Mouse (Mus musculus): ENCODE measurements around the gene Qpct. TPM values are rescaled to one million over a fixed set of nuclear protein-coding genes. Genes with fewer than 3 reads are reported as not detected.
A peak's percentile ranks its signal among the peaks of the same experiment; 100 is the strongest.

The Qpct gene
- polyA plus RNA-seq, 1 experiment from 2014 or later, result 51.7 TPM

DNA sequence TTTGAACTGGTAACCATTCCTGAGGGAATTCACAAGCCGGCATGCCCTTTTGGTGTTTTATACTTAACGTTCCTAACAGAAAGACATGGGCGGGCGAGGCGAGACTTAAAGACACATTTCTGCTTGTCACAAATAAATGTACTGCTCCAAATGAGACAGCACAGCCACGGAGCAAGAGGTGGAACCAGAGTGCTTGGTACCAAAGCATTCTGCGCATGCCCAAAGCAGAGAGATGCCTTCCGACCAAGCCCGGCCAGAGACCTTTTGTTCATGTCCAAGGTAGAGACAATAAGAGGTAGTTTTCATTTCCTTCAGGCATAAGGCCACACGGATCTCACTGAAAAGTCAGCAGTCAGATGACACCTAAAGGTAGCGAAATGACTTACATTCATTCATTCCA lies 20.2 kb downstream of the Qpct start:
- Histone ChIP-seq H3K9ac (no peak overlapping the region), H3K4me3 (no peak overlapping the region), H3K9me3 (replicated peaks) (no peaks in the 10 kb centered on the region), H3K4me1 (replicated peaks) (no peaks in the 10 kb centered on the region), H3K36me3 (no peaks in the 10 kb centered on the region), H3K27ac (ENCODE audit: poor library complexity, severe bottlenecking) (no peak overlapping the region), H3K27me3 (replicated peaks) (no peaks in the 10 kb centered on the region), H3K4me2 (no peak overlapping the region)
- ATAC-seq (ENCODE audit: insufficient number of reproducible peaks, low FRiP score), result no peak
- WGBS, result 80% methylated on average over 11 of the region's 11 CpGs

DNA sequence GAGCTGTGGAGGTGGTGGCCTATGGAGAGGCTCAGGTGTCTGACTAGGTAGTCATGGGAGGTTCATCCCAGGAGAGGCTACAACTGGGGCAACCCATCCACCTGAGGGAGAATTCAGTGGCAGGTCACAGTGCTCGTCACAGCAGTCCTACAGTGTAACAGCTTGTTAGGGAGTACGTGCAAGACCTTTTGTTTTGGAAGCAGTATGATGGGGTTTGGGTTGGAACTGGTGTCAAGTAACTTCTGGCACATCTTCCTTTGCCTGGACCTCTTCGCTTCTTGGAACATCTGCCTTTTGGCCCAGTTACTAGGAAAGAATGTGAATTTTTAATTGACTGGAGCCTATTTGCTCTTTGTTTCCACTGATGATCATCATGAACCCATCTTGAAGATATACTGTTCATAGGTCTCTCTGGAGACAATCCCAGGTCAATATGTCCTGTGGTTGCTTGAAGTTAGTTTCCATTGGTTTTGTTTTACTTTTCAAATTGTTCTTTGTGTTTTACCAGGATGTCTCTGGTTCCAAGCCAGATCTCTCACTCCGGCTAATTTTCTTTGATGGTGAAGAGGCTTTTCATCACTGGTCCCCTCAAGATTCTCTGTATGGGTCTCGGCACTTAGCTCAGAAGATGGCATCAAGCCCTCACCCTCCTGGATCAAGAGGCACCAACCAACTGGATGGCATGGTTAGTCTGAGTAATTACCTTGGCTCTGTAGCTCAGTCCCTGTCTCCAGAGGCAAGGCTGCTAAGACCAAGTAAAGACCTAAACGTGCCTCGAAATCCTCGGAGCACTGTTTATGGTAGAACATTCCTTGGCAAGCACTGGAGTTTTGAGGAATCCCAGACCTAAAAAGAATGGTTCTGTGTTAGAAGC lies 25.5 kb downstream of the Qpct start:
- Histone ChIP-seq H3K4me2 (no peak overlapping the region), H3K27ac (ENCODE audit: poor library complexity, severe bottlenecking) (no peak overlapping the region), H3K4me1 (replicated peaks) (no peaks in the 10 kb centered on the region), H3K9me3 (replicated peaks) (no peaks in the 10 kb centered on the region), H3K4me3 (no peak overlapping the region), H3K9ac (no peak overlapping the region), H3K36me3 (0 out of 2 replicates have a peak, but pooled peaks cover 5% of the 10 kb centered on the region), H3K27me3 (replicated peaks) (no peaks in the 10 kb centered on the region)
- 77% methylated on average over 8 of the region's 8 CpGs for WGBS
- no peak for ATAC-seq (ENCODE audit: insufficient number of reproducible peaks, low FRiP score)

DNA sequence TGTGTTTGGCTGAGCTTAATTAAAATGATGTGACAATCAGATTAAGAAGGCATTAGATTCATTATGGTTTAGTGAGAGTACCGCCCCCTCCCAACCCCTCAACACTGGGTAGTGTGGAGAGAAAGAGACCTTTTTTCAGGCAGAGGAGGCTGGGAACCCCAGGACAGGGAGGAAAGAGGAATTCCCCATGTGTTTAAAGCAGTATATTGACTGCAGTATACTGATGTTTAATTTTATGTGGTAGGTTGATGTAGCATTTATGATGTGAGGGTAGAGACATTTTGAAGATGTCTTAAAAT lies 26.1 kb downstream of the Qpct start:
- Histone ChIP-seq H3K4me2 (no peak overlapping the region), H3K27ac (ENCODE audit: poor library complexity, severe bottlenecking) (no peak overlapping the region), H3K9ac (no peak overlapping the region), H3K27me3 (replicated peaks) (no peaks in the 10 kb centered on the region), H3K4me1 (replicated peaks) (no peaks in the 10 kb centered on the region), H3K4me3 (no peak overlapping the region), H3K9me3 (replicated peaks) (no peaks in the 10 kb centered on the region), H3K36me3 (0 out of 2 replicates have a peak, but pooled peaks cover 5% of the 10 kb centered on the region)
- 75% methylated on average over 1 of the region's 1 CpGs for WGBS
- no peak for ATAC-seq (ENCODE audit: insufficient number of reproducible peaks, low FRiP score)

DNA sequence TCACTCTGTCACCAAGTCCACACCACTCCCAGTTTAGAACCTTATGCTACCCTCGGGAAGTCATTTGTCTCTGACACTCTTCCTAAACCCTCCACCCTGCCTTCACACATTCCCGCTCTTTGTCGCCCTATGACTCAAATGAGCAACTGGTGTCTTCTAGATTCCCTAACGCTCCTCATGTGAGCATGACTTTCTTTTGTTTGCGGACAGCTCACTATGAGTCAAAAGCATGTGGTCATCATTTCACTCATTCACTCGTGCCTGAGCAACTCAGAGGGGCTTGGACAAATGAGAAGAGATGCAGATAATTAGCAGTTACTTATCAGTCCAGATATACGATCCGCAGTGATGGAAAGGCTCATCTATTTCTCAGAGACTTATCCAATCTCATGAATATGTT lies 26.5 kb downstream of the Qpct start:
- no peak for ATAC-seq (ENCODE audit: insufficient number of reproducible peaks, low FRiP score)
- WGBS, result 76% methylated on average over 8 of the region's 8 CpGs
- no peak overlapping the region for H3K4me2 ChIP-seq
- H3K9ac ChIP-seq, result no peak overlapping the region
- no peaks in the 10 kb centered on the region for H3K27me3 ChIP-seq (replicated peaks)
- no peaks in the 10 kb centered on the region for H3K4me1 ChIP-seq (replicated peaks)
- H3K9me3 ChIP-seq (replicated peaks), result no peaks in the 10 kb centered on the region
- H3K27ac ChIP-seq (ENCODE audit: poor library complexity, severe bottlenecking), result no peak overlapping the region
- H3K36me3 ChIP-seq, result 0 out of 2 replicates have a peak, but pooled peaks cover 5% of the 10 kb centered on the region
- no peak overlapping the region for H3K4me3 ChIP-seq

DNA sequence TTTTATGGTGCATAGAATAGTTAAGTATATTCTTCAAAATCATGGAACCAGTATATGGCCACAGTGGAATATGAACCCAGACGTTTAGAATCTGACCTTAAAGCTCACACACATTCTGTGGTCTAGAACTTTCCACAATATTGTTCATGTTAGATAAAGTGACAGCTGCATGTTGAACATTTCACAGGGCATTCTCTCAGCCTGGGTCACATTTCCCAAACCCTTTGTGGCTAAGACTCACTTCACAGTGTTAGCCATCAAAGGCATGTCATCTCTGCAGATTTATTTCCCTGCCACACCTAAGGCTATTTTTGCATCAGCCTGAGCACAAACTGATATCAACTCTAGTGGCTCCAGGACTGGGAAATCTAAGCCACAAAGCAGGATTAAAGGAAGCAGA lies 40.0 kb downstream of the Qpct start:
- 22% methylated on average over 1 of the region's 1 CpGs for WGBS
- ATAC-seq (ENCODE audit: insufficient number of reproducible peaks, low FRiP score), result no peak
- Histone ChIP-seq H3K36me3 (no peaks in the 10 kb centered on the region), H3K9ac (no peak overlapping the region), H3K27ac (ENCODE audit: poor library complexity, severe bottlenecking) (peak overlapping the region; percentile 66; the same call in 1 of the 2 replicates), H3K4me3 (no peak overlapping the region), H3K4me1 (replicated peaks) (peaks cover 21% of the 10 kb centered on the region), H3K4me2 (no peak overlapping the region), H3K27me3 (replicated peaks) (no peaks in the 10 kb centered on the region), H3K9me3 (replicated peaks) (0 out of 2 replicates have a peak, but pooled peaks cover 2% of the 10 kb centered on the region)

DNA sequence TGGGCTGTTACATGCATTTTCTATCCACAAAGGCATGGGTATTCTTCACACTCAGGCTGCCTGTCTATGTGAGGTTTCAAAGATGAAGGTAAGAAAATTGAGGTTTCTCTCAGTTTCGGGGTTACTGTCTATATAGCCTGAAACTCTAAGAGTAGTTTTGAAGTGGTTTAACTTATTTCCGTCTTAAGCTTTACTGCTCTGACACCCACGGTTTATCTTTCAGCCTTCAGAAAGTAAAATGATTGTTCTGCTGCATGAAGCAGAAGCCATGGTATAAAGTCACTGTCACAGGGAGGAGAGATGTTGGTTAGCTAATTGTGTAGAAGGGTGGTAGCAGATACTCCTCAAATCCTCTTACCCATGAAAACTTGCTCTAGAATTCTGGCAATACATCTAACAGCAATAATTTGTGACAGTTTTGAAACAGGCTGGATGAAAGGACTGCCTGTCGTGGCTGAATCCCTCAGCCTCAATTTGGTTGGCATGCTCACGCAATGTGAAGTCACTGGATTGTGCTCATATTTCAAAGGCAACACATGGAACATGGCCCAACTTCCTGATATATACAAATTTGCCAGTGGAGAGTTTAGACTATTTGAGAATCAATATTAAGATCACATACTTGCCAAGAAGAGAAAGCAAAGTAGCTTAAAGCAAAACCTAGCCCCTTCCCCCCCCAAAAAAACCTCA lies 41.7 kb downstream of the Qpct start:
- no peak for ATAC-seq (ENCODE audit: insufficient number of reproducible peaks, low FRiP score)
- H3K4me2 ChIP-seq, result no peak overlapping the region
- H3K4me3 ChIP-seq, result no peak overlapping the region
- no peak overlapping the region for H3K9ac ChIP-seq
- no peaks in the 10 kb centered on the region for H3K36me3 ChIP-seq
- H3K9me3 ChIP-seq (replicated peaks), result 0 out of 2 replicates have a peak, but pooled peaks cover 3% of the 10 kb centered on the region
- peaks cover 21% of the 10 kb centered on the region for H3K4me1 ChIP-seq (replicated peaks)
- no peaks in the 10 kb centered on the region for H3K27me3 ChIP-seq (replicated peaks)
- no peak overlapping the region for H3K27ac ChIP-seq (ENCODE audit: poor library complexity, severe bottlenecking)
- 70% methylated on average over 5 of the region's 5 CpGs for WGBS

DNA sequence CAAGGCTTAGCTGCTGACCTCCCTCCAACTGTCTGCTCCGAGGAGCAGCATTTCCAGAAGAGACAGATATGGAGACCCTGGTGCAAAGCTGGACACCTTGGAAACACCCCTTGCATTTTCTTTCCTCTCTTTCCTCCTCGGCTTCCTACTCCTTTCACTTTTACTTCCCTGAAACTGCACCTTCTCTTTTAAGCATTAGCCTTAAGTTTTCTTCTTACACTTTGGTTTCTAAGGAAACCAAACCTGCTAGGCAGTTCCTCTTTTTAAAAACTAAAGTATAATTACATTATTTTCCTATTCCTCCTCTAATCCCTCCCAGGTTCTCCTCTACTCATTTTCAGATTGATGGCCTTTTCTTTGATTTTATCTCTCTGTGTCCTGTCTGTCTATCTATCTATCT lies 43.9 kb downstream of the Qpct start:
- Histone ChIP-seq H3K27me3 (replicated peaks) (no peaks in the 10 kb centered on the region), H3K9ac (no peak overlapping the region), H3K4me2 (no peak overlapping the region), H3K9me3 (replicated peaks) (0 out of 2 replicates have a peak, but pooled peaks cover 3% of the 10 kb centered on the region), H3K27ac (ENCODE audit: poor library complexity, severe bottlenecking) (no peak overlapping the region), H3K36me3 (no peaks in the 10 kb centered on the region), H3K4me1 (replicated peaks) (peaks cover 21% of the 10 kb centered on the region), H3K4me3 (no peak overlapping the region)
- ATAC-seq (ENCODE audit: insufficient number of reproducible peaks, low FRiP score), result no peak
- 75% methylated on average over 2 of the region's 2 CpGs for whole genome bisulfite sequencing

DNA sequence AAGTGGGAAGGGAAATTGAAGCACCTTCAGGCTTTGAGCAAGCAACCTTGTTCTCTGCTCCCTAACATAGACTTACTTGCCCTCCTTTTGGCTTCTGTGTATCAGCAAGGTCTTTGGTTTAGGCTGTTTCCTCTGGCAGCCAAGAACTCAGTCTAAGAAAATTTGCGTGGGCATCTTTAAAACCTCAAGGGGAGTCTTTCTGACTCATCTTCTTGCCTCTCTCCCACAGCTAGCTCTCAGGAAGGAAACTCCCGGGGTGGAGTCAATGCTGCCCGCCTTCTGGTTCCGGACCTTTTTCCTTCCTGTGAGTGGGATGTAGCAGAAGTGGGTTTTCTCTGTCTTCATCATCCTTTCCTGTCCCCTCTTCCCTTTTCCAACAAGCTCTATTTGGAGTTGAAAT lies 48.2 kb downstream of the Qpct start:
- H3K9ac ChIP-seq, result no peak overlapping the region
- no peak overlapping the region for H3K27ac ChIP-seq (ENCODE audit: poor library complexity, severe bottlenecking)
- no peaks in the 10 kb centered on the region for H3K27me3 ChIP-seq (replicated peaks)
- ATAC-seq (ENCODE audit: insufficient number of reproducible peaks, low FRiP score), result no peak
- H3K4me1 ChIP-seq (replicated peaks), result 0 out of 2 replicates have a peak, but pooled peaks cover 2% of the 10 kb centered on the region
- 0 out of 2 replicates have a peak, but pooled peaks cover 3% of the 10 kb centered on the region for H3K9me3 ChIP-seq (replicated peaks)
- no peak overlapping the region for H3K4me3 ChIP-seq
- H3K4me2 ChIP-seq, result no peak overlapping the region
- 56% methylated on average over 4 of the region's 4 CpGs for WGBS
- no peaks in the 10 kb centered on the region for H3K36me3 ChIP-seq

DNA sequence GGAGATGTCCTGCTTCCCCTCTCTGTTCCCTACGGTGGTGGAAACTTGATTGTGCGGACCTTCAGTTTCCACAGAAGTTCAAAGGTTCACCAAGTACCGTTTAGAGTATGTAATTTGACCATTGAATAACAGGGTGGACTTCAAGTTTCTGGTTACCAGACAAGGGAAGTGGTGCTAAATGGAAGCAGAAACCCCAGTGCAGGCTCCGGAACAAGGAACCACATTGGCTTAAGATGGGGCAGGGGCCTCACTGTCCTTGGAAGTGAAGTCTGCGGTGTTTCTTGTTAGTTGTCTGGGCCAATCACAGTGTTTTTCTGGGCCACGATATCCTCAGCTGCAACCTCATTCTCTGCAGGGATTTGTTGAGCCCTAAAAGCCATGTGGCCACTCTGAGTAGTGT lies 56.5 kb downstream of the Qpct start:
- H3K36me3 ChIP-seq, result no peaks in the 10 kb centered on the region
- no peak overlapping the region for H3K4me2 ChIP-seq
- H3K27me3 ChIP-seq (replicated peaks), result no peaks in the 10 kb centered on the region
- ATAC-seq (ENCODE audit: insufficient number of reproducible peaks, low FRiP score), result no peak
- 0 out of 2 replicates have a peak, but pooled peaks cover 2% of the 10 kb centered on the region for H3K4me1 ChIP-seq (replicated peaks)
- WGBS, result 74% methylated on average over 6 of the region's 6 CpGs
- no peak overlapping the region for H3K9ac ChIP-seq
- H3K9me3 ChIP-seq (replicated peaks), result no peaks in the 10 kb centered on the region
- H3K4me3 ChIP-seq, result no peak overlapping the region
- no peak overlapping the region for H3K27ac ChIP-seq (ENCODE audit: poor library complexity, severe bottlenecking)

DNA sequence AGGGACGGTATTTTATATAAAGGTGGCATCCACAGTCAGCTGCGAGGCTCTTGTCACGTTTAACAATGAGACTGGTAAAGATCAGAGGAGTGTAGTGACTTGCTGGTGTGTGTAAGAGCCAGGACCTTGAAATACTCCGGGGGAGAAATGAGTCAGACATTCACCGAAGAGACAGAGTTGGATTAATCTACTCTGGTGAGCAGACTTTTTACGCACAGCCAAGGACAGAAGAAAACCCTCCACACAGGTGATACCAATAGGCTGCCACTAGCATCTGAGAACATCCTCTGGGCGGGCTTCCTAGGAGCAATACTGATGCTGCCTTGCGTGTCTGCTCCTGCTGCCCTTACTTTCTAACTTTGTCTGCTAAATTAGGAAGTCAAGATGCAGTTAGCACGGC lies 57.9 kb downstream of the Qpct start:
- ATAC-seq (ENCODE audit: insufficient number of reproducible peaks, low FRiP score), result no peak
- no peaks in the 10 kb centered on the region for H3K9me3 ChIP-seq (replicated peaks)
- no peak overlapping the region for H3K27ac ChIP-seq (ENCODE audit: poor library complexity, severe bottlenecking)
- H3K4me2 ChIP-seq, result no peak overlapping the region
- no peak overlapping the region for H3K9ac ChIP-seq
- no peaks in the 10 kb centered on the region for H3K27me3 ChIP-seq (replicated peaks)
- H3K4me3 ChIP-seq, result no peak overlapping the region
- no peaks in the 10 kb centered on the region for H3K36me3 ChIP-seq
- no peaks in the 10 kb centered on the region for H3K4me1 ChIP-seq (replicated peaks)
- WGBS, result 63% methylated on average over 9 of the region's 9 CpGs

DNA sequence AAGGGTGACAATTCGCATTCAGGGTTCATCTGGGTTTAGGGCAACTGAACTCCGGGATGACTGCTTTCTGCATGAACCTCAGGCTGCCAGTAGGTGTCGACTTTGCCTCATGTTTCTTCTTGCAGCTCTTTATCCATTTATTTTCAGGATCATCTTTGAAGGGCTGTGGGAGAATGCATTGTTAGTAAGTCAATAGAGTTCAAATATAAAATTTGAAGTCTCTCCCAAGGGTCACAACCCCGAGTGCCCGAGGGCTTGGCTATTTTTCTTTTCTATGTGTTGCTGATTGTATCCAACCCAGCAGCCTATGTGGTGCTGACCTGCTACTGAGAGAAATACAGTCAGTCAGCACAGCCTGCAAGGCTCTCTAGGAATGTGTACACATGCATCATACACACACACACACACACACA lies 59.2 kb downstream of the Qpct start:
- Histone ChIP-seq H3K9me3 (replicated peaks) (no peaks in the 10 kb centered on the region), H3K4me3 (no peak overlapping the region), H3K27ac (ENCODE audit: poor library complexity, severe bottlenecking) (no peak overlapping the region), H3K27me3 (replicated peaks) (no peaks in the 10 kb centered on the region), H3K9ac (no peak overlapping the region), H3K4me1 (replicated peaks) (no peaks in the 10 kb centered on the region), H3K4me2 (no peak overlapping the region), H3K36me3 (no peaks in the 10 kb centered on the region)
- 25% methylated on average over 5 of the region's 5 CpGs for WGBS
- no peak for ATAC-seq (ENCODE audit: insufficient number of reproducible peaks, low FRiP score)
